8 mouse cellular contexts compared by ENCODE assay signal in genomic region chr15:98894746-98895634, GRCm38 (mm10). TPM values are rescaled to one million over a fixed set of nuclear protein-coding genes. Genes with fewer than 3 reads are reported as not detected.
DNase-seq lines count a peak whose midpoint lies in the region; ATAC-seq lines count a peak whose summit lies in the region.

No protein-coding gene starts in this region.

- no peaks in the 10 kb centered on the region for H3K36me3 ChIP-seq in hindbrain, embryonic 12.5 days

- peak overlapping the region; percentile 76 for H3K4me3 ChIP-seq in brown adipose tissue, adult 24 weeks (ENCODE audit: insufficient read depth, low read depth, low read length)
- H3K4me3 ChIP-seq in hindbrain, embryonic 12.5 days = peak overlapping the region; percentile 45

- peak overlapping the region; percentile 37 for H3K9ac ChIP-seq in hindbrain, embryonic 12.5 days

- H3K4me2 ChIP-seq in hindbrain, embryonic 12.5 days (replicated peaks) = peak overlapping the region; percentile 95

- H3K27ac ChIP-seq in brown adipose tissue, adult 24 weeks (replicated peaks; ENCODE audit: low read depth, low read length) = no peak overlapping the region; the same call in 1 of the 2 replicates
- no peak overlapping the region for H3K27ac ChIP-seq in hindbrain, embryonic 12.5 days

- no peaks in the 10 kb centered on the region for H3K9me3 ChIP-seq in hindbrain, embryonic 12.5 days (replicated peaks)

- DNase-seq in adrenal gland, postnatal 14 days = peak; percentile 50
- DNase-seq in adrenal gland, postnatal 4 days (ENCODE audit: low spot score in 2 of 2) = no peak
- peak; percentile 34 for DNase-seq in lung, postnatal 25 days (ENCODE audit: low spot score)
- no peak for DNase-seq in cerebellum, postnatal 4 days (ENCODE audit: low spot score in 2 of 2)
- DNase-seq in retina, embryonic 14.5 days (ENCODE audit: low spot score) = no peak
- no peak for DNase-seq in right cerebral cortex, postnatal 36 days (ENCODE audit: low spot score in 2 of 2)

- H3K4me1 ChIP-seq in brown adipose tissue, adult 24 weeks (ENCODE audit: control insufficient read depth, insufficient read depth, insufficient read length, low read length) = peaks cover 15% of the 10 kb centered on the region
- H3K4me1 ChIP-seq in hindbrain, embryonic 12.5 days = peaks cover 43% of the 10 kb centered on the region

- H3K27me3 ChIP-seq in hindbrain, embryonic 12.5 days = peaks cover 86% of the 10 kb centered on the region

- no peak for ATAC-seq in hindbrain, embryonic 12.5 days (ENCODE audit: low FRiP score)

- WGBS in hindbrain, embryonic 12.5 days = 2% methylated on average over 38 of the region's 38 CpGs

RNA-seq across cellular contexts. Expression of gene Rhebl1, which starts 0.7 kb away (rescaled TPM):
- 3.0 and 3.6 TPM in 2 replicates for total RNA-seq in adrenal gland, postnatal 14 days (2021)
- 1 to 10 TPM; 3.9 to 6.2 TPM for total RNA-seq in adrenal gland, postnatal 4 days (2021)
- not detected in 2 replicates for polyA plus RNA-seq in brown adipose tissue, adult 24 weeks (2012; ENCODE audit: insufficient read depth, insufficient read length, missing spikeins)
- 22.0 and 27.0 TPM in 2 replicates for polyA plus RNA-seq in hindbrain, embryonic 12.5 days (2016; fragmentation: Nextera tagmentation; extraction: Ambion mirVana)

RNA-seq across cellular contexts. Expression of gene Dhh, which starts 3.4 kb away (rescaled TPM):
- total RNA-seq in adrenal gland, postnatal 14 days (2021) = 1.9 and 3.5 TPM in 2 replicates
- 1 to 10 TPM; 2.1 to 2.9 TPM for total RNA-seq in adrenal gland, postnatal 4 days (2021)
- polyA plus RNA-seq in brown adipose tissue, adult 24 weeks (2012; ENCODE audit: insufficient read depth, insufficient read length, missing spikeins) = 0.40 and 0.46 TPM in 2 replicates
- 0.84 and 1.1 TPM in 2 replicates for polyA plus RNA-seq in hindbrain, embryonic 12.5 days (2016; fragmentation: Nextera tagmentation; extraction: Ambion mirVana)

RNA-seq across cellular contexts. Expression of gene Lmbr1l, which starts 23.0 kb away (rescaled TPM):
- 21.4 and 26.3 TPM in 2 replicates for total RNA-seq in adrenal gland, postnatal 14 days (2021)
- 10 to 100 TPM; 41.5 to 45.9 TPM for total RNA-seq in adrenal gland, postnatal 4 days (2021)
- polyA plus RNA-seq in brown adipose tissue, adult 24 weeks (2012; ENCODE audit: insufficient read depth, insufficient read length, missing spikeins) = 6.0 and 6.3 TPM in 2 replicates
- 38.4 and 39.2 TPM in 2 replicates for polyA plus RNA-seq in hindbrain, embryonic 12.5 days (2016; fragmentation: Nextera tagmentation; extraction: Ambion mirVana)

RNA-seq across cellular contexts. Expression of gene Kmt2d, which starts 24.0 kb away (rescaled TPM):
- total RNA-seq in adrenal gland, postnatal 14 days (2021) = 64.0 and 66.6 TPM in 2 replicates
- total RNA-seq in adrenal gland, postnatal 4 days (2021) = 10 to 100 TPM; 68.9 to 71.5 TPM
- 11.1 and 15.1 TPM in 2 replicates for polyA plus RNA-seq in brown adipose tissue, adult 24 weeks (2012; ENCODE audit: insufficient read depth, insufficient read length, missing spikeins)
- polyA plus RNA-seq in hindbrain, embryonic 12.5 days (2016; fragmentation: Nextera tagmentation; extraction: Ambion mirVana) = 12.2 and 12.5 TPM in 2 replicates

RNA-seq across cellular contexts. Expression of gene Tuba1b, which starts 39.4 kb away (rescaled TPM):
- 337 and 342 TPM in 2 replicates for total RNA-seq in adrenal gland, postnatal 14 days (2021)
- total RNA-seq in adrenal gland, postnatal 4 days (2021) = 100 to 1,000 TPM; 512 to 526 TPM
- 520 and 550 TPM in 2 replicates for polyA plus RNA-seq in brown adipose tissue, adult 24 weeks (2012; ENCODE audit: insufficient read depth, insufficient read length, missing spikeins)
- polyA plus RNA-seq in hindbrain, embryonic 12.5 days (2016; fragmentation: Nextera tagmentation; extraction: Ambion mirVana) = 1,219 and 1,243 TPM in 2 replicates

Comparison
In these comparisons a context has a peak if more than half of its experiments do, and no peak if none do; other contexts are left out.
1. DNase-seq: peak in adrenal gland, postnatal 14 days (single experiment) and lung, postnatal 25 days (single experiment); none in adrenal gland, postnatal 4 days (0 of 2), cerebellum, postnatal 4 days (0 of 2), retina, embryonic 14.5 days (single experiment) and right cerebral cortex, postnatal 36 days (0 of 2).